Mouse (Mus musculus): Measurements from ENCODE around the gene Tnnc1.

Gene Tnnc1

DNA sequence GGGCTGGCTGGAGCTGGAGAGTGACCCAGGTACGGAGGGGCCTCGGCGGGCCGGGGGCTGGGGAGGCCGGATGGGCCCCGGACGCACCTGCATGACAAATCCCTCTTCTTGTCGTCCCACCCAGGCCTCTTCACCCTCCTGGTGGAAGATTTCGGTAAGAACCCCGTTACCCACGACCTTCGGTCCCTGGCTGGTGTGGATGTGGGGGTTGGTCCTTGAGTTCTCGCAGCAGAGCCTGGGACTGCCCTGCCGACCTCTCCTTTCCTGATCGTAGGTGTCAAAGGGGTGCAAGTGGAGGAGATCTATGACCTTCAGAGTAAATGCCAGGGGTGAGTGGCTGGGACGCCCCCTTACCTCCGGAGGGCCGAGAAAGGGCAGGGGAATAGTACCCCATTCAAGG, 43.5 kb downstream of the Tnnc1 start:
- DNase-seq (ENCODE audit: extremely low spot score, low spot score) = no peak

DNA sequence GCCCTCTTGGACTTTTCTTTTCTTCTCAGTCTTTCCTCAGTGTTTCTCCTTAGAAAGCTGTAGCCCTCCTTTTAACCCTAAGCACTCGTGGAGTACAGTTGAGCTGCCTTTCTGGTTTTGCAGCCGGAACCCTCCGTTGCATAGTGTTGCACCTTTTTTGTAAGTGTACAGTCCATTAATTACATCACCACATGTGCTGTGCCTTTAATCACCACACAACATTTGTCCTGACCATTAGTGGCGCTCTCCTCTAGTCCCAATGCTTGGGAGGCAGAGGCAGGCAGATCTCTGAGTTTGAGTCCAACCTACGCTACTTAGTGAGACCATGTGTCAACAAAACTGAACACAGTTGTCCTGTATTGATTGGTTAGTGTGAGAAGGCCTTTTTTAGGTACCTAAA, 44.0 kb downstream of the Tnnc1 start:
- DNase-seq (ENCODE audit: extremely low spot score, low spot score) = no peak

DNA sequence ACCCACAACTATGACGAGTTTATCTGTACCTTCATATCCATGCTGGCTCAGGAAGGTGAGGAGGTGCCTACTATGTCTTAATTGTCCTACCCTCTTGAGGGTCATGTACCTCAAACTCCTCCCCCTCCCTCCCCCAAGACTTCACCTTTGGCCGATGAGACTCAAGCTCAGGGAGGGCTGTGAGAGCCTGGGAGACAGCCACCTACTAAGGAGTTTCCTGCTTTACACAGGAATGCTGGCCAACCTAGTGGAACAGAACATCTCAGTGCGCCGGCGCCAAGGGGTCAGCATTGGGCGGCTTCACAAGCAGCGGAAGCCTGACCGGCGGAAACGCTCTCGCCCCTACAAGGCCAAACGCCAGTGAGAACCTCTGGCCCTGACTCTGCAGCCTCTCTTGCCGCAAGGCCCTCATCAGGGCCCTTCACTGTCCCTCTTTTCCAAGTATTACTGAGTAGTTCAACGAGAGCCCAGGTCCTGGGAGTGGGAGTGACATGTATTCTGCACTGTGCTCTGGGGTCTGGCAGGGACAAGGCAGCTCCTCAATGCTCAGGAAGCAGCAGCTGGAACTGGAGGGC, 50.5 kb downstream of the Tnnc1 start:
- no peak for DNase-seq (ENCODE audit: extremely low spot score, low spot score)

DNA sequence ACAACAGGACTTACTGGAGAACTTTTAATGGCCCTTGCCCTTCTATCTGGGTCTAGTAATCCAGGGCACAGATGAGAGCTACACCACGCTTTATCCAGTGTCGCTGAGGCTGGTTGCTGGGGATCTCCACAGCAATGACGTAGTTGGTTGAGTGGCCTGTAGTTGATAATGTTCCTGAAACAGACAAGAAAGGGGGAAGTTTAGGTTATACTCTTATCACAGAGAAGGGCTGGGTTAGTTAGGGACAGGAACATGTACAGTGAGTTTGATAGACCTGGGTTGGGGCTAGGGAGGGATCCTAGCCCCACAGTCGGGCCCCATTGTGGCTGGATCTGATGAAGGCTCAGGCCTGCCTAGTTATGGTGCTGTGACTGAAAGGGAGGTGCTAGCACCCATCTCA, 52.3 kb downstream of the Tnnc1 start:
- DNase-seq (ENCODE audit: extremely low spot score, low spot score) = no peak

DNA sequence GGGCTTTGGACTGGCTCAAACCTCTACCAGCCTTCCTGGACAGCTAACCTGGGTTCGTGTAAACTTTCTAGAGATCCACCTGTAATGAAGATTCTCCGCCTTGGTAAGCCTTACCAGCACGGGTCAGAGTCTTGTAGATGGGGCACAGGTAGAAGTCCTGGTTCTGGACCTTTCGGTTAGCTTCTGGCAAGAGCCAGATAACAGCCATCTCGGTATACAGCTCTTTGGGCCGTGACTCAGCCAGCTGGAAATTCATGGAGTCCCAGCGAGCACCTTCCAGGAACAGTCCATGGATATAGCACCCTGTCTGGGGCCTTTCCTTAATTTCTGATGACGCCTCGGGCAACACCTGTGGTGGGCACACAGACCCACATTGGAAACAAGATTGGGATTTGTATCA, 52.8 kb downstream of the Tnnc1 start:
- DNase-seq (ENCODE audit: extremely low spot score, low spot score) = no peak

Measured in neural tube, embryonic 10.5 days (tissue).